Mouse (Mus musculus) left cerebral cortex, postnatal 4 days (tissue): ENCODE measurements around the gene Odf3l1. TPM values are rescaled to one million over a fixed set of nuclear protein-coding genes. Genes with fewer than 3 reads are reported as not detected.
"Not testable (repeated sequence)": the region's sequence is repeated elsewhere in the genome, so short reads cannot be mapped to it uniquely, and the experiment has no call there.

ENCODE experiments used
- DNase-seq: peaks from one replicate; pipeline ENCODE4 v3.0.0-alpha.2; 2022
- intact Hi-C: fragments of 180-260 bp; cut with DNase I; formaldehyde crosslinking; loops from one replicate; pipeline ENCODE4 v1.15.1; 2025
- total RNA-seq, 2 experiments: library from RNA; stranded (reverse); gene quantifications; 2 replicates each; pipeline ENCODE4 v1.2.3; 2021

Odf3l1 gene
- not detected for total RNA-seq

DNA sequence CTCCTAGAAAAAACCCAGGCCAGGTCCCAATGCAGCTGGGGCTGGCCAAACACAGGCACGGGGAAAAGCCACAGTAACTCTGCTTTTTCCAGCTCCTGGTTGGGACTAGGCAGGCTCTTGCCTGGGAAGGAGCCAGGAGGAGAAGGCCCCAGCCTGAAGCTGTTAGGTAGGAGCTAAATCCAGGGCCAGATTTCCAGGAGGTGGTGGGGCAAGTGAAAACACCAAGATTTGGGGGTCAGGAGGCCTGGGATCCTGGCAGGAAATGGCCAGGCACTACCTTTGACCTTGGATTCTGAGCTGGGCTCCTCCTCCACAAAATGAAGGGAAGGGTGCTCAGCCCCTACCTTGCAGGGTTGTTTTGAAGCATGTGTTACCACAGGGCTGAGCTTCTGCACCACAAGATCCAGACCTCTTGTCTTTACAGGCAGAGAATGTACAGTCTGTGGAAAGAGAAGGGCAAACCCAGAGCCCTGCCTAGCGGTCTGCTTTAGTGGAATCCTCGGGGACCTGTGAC lies at the start of gene Odf3l1:
TSS of gene Odf3l1 (minus strand) at position 464 of the 514 bp plus-strand sequence.
- intact Hi-C loops: no loop called here
- DNase-seq: peak; percentile 41

- DNase-seq: no peak
- intact Hi-C loops: no loop called here
Observed at GRCm38 (mm10) chr9:56913991-56914390, 49.5 kb upstream of the Odf3l1 start.

GRCm38 (mm10) chr9:56911017-56911416 lies 46.5 kb upstream of the Odf3l1 start:
- intact Hi-C loops: no loop called here
- DNase-seq: no peak

- DNase-seq, intact Hi-C loops: not testable (repeated sequence)
Observed at GRCm38 (mm10) chr9:56909991-56910390, 45.5 kb upstream of the Odf3l1 start.

GRCm38 (mm10) chr9:56907549-56907948 lies 43.1 kb upstream of the Odf3l1 start:
- intact Hi-C loops: no loop called here
- DNase-seq: no peak

DNA sequence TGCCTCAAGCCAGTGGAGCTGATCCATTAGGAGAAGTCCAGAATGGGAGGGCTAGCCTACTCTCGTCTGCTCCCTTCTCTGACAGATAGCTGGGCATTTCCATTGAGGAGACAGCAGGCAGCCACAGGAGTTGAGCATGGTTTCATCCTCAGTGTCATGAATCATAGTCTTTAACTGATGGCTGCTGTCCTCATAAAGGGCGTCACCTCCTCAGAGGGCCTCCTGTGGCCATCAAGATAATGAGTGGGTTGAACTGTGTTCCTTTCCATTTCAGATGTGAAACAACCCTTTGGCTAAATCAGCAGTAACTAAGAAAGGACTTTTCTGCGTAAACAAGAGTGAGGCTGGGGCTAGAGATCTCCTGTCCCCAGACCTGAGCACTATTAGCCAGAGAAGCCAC lies 39.2 kb upstream of the Odf3l1 start:
- no peak for DNase-seq
- intact Hi-C loops: no loop called here

GRCm38 (mm10) chr9:56901187-56901586 lies 36.7 kb upstream of the Odf3l1 start:
- no peak for DNase-seq
- intact Hi-C loops: no loop called here

DNA sequence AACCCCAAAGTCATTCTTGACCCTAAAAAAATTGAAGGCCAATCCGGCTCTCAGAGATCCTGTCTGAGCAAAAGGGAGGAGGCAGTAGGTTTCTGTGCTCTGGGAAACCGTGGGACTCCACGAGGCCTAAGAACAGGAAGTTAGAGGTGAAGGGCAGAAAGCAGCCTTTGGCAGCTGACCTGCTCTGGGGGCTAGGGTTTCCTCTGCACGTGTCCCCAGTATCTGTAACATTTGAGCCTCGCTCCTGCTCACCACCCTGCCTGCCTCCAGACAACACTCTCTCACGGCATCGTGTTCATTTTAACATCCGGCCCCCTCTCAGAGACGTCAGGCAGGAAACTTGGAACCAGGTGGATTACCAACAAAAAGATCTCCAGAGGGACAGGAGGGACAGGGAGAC lies 36.1 kb upstream of the Odf3l1 start:
- intact Hi-C loops: no loop called here
- no peak for DNase-seq

DNA sequence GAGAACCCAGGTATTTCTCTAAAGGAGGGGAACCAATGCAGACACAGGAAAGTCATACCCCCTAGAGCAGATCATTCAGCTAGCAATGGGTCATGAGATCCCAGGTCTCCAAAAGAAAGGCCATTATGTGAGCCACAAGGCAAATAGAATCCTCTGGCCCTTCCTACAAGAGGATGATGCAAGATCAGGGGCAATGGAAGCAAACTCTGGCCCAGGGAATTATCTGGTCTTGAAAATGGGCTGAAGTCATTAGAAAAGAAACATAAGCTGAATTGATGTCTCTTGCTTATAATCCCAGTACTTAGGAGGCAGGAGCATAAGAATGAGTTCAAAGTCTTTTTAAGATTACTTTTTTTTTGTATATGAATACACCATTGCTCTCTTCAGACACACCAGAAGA lies 35.6 kb upstream of the Odf3l1 start:
- no peak for DNase-seq

GRCm38 (mm10) chr9:56899409-56899808 lies 34.9 kb upstream of the Odf3l1 start:
- intact Hi-C loops: loop anchor here (10.0 kb wide), 2 partner anchors 235 to 325 kb away; partner anchors contain the start of gene Man2c1
- no peak for DNase-seq

More for the DNA sequence above, 35.6 kb upstream of the Odf3l1 start:
- intact Hi-C loops: no loop called here

DNA sequence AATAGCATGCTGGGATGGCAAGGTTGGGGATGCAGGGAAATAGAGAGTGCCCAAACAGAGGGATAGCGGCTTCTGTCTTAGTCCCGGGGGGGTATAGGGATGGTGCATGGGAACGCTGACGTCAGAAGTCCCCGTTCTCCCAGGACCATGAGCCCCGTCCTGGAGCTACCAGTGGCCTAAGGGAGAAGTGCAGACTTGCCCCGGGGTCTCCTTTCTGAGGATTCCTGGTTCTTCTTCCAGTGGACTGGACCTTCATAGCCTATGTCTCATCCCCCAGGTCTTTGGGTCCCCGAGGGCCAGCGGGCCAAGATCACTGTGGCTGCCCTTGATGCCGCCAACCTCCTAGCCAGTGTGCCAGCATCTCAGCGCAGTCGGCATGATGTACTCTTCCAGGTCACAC lies 32.3 kb upstream of the Odf3l1 start:
- DNase-seq: no peak
- intact Hi-C loops: loop anchor here (10.0 kb wide), 2 partner anchors 238 to 328 kb away; partner anchors contain the start of gene Man2c1

- intact Hi-C loops: loop anchor here (10.0 kb wide), 2 partner anchors 241 to 331 kb away; partner anchors contain the start of gene Man2c1
- peak; percentile 63 for DNase-seq
Observed at GRCm38 (mm10) chr9:56894006-56894405, 29.5 kb upstream of the Odf3l1 start.

- no peak for DNase-seq
- intact Hi-C loops: loop anchor here (10.0 kb wide), 2 partner anchors 241 to 331 kb away; partner anchors contain the start of gene Man2c1
Observed at GRCm38 (mm10) chr9:56893313-56893712, 28.8 kb upstream of the Odf3l1 start.

- DNase-seq: no peak
- intact Hi-C loops: loop anchor here (10.0 kb wide), 2 partner anchors 243 to 333 kb away; partner anchors contain the start of gene Man2c1
Observed at GRCm38 (mm10) chr9:56892111-56892510, 27.6 kb upstream of the Odf3l1 start.

DNA sequence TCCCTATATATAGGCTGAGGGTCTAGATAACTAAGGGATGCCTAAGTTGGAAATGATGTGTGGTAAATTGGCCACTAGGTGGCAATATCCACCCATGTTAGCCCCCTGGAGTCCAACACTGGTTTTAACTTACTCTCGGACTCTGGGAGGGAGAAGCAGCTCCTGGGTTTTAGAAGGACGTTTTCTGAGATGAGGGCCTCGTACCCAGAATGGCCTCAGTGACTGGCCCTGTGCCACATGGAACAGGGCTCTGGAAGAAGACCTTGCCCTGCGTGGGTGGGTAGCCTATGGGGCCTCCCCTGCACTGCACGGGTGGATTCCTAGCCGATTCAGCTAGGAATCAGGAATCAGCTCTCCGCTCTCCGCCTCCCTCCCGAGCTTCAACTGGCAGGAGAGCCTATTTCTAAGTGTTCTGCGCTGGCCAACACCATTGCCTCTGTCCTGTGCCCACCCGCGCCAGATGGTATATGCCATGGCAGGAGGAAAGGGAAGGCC lies 27.1 kb upstream of the Odf3l1 start:
- intact Hi-C loops: loop anchor here (10.0 kb wide), 2 partner anchors 243 to 333 kb away; partner anchors contain the start of gene Man2c1
- peak; percentile 72 for DNase-seq

DNA sequence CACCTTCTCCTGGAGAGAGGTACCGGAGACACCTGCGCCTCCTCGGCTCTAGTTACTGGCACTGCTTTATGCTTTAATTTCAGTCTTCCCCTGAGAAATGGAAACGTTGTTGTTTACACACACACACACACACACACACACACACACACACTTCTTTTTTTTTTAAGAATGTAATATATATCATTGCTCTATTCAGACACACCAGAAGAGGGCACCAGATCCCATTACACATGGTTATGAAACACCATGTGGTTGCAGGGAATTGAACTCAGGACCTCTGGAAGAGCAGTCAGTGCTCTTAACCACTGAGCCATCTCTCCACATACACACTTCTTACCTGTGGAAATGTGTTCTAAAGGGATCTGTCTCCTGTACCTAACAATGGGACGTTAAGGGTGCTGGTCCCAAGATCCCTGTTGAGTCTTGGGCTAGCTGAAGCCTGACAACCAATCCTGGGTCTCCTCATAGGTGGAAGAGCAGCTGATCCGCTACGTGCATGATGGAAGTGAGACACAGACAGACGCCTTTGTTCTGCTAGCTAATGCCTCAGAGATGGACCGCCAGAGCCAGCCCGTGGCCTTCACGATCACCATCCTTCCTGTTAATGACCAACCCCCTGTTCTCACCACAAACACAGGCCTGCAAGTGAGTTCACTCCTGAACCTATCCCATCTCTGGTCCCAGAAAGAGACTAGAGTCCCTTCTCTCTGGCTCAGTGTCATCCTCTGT lies 26.2 kb upstream of the Odf3l1 start:
- DNase-seq: no peak
- intact Hi-C loops: loop anchor here (10.0 kb wide), 2 partner anchors 244 to 334 kb away; partner anchors contain the start of gene Man2c1

- DNase-seq: peak; percentile 77
- intact Hi-C loops: loop anchor here (10.0 kb wide), 2 partner anchors 245 to 335 kb away; partner anchors contain the start of gene Man2c1
Observed at GRCm38 (mm10) chr9:56889817-56890216, 25.3 kb upstream of the Odf3l1 start.

- intact Hi-C loops: no loop called here
- DNase-seq: no peak
Observed at GRCm38 (mm10) chr9:56887581-56887980, 23.1 kb upstream of the Odf3l1 start.

DNA sequence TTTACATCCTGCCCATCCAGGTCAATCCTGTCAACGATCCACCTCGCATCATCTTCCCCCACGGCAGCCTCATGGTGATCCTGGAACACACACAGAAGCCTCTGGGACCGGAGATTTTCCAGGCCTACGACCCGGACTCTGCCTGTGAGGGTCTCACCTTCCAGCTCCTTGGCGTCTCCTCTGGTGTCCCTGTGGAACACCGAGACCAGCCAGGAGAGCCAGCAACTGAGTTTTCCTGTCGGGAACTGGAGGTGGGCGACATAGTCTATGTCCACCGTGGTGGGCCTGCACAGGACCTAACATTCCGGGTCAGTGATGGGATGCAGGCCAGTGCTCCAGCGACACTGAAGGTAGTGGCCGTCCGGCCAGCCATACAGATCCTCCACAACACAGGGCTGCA lies 22.1 kb upstream of the Odf3l1 start:
- intact Hi-C loops: no loop called here
- no peak for DNase-seq

DNA sequence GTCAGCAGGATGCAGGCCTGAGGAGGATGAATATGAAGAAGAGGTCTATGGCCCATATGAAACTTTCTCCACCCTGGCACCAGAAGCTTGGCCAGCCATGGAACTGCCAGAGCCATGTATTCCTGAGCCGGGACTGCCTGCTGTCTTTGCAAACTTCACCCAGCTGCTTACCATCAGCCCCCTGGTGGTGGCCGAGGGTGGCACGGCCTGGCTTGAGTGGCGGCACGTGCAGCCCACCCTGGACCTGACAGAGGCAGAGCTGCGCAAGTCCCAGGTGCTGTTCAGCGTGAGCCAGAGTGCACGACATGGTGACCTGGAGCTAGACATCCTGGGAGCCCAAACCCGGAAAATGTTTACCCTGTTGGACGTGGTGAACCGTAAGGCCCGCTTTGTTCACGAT lies 21.6 kb upstream of the Odf3l1 start:
- intact Hi-C loops: no loop called here
- no peak for DNase-seq

DNA sequence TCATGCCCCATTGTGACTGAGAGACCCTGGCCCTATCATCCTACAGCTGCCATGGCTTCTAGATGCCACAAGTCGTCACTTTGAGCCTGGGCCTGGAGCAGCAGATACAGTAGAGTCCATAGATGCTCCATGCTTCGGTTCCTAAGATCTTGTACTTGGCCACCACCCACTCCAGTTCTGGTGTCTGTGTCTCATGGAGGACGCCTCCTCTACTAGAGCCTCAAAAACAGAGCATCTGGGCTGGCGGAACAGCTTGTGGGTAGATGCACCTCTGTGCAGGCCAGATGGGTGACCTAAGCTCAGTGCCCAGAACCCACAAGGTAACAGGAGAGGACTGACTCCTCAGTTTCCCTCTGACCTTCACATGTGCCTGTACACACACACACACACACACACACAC lies 19.8 kb upstream of the Odf3l1 start:
- intact Hi-C loops: no loop called here

DNA sequence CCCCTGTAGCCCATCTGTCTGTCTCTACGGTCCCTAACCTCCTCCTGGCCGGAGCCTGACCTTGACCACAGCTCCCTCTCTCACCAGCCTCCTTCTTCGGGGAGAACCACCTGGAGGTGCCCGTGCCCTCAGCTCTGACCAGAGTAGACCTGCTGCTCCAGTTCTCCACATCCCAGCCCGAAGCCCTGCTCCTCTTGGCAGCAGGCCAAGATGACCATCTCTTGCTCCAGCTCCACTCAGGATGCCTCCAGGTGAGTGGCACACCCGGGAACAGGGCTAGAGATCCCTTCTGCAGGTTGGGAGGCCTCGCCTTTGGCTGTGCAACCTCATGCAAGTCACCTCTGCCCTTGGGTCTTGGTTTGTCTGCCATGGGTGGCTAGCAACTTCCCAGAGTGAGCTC lies 19.0 kb upstream of the Odf3l1 start:
- intact Hi-C loops: no loop called here
- DNase-seq: no peak

More for the DNA sequence above, 19.8 kb upstream of the Odf3l1 start:
- DNase-seq: no peak
